Mouse (Mus musculus): Measurements from ENCODE around the gene Fcmr.
A peak's percentile ranks its signal among the peaks of the same experiment; 100 is the strongest.

Fcmr gene

DNA sequence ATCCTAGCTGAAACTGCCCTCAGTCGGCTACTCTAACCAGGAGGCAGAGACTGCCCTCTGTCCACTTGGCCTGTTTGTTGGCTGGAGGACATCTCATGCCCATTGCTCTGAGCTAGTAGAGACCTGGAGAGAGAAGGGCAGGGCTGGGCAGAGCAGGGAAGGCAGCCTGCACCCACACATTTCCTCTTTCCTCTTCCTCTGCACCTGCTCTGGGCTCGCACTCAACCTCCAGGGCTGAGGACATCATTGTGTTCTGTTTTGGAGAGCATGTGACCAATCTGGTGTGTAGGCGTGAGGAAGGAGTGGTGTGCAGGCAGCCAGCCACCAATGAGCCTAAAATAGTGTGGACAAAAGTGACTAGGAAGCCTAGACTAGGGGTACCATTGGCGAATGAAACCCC is 1.2 kb upstream of the Fcmr start:
- DNase-seq: peak; percentile 51

DNA sequence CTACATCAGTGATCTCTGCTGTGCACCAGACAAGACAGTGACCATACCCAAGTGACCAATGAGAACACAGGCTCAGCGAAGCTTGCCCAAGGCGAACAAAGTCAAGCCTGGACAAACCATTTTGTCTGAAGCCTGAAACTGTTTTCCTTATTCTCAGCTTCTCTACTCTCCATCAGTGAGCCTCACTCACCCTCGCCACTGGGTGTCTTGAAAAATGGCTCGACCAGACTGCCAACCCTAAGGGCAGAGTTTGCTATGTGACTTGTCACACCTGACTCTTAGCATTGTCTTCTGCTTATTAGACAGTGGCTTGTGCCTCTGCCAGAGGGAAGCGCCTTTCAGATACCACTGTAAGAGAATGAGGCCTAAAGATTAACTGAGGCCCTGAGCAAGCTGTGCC is 728 bp upstream of the Fcmr start:
- DNase-seq: no peak

DNA sequence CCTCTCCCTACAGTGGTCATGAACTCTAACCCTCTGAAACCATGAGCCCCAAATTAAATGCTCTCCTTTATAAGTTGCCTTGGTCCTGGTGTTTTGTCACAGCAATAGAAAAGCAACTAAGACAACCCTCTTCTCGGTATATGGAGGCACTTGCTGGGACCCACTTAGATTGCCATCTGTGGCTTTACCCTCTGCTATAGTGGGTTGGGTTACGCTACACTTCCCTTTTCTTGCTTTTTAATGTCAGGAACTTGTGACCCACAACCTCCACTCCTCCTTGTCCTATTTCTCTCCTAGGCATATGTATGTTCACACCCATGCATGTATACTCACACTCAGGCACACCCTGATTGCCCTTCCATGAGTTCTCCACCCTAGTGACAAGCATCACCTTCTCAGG is 7.4 kb downstream of the Fcmr start:
- DNase-seq: no peak

DNA sequence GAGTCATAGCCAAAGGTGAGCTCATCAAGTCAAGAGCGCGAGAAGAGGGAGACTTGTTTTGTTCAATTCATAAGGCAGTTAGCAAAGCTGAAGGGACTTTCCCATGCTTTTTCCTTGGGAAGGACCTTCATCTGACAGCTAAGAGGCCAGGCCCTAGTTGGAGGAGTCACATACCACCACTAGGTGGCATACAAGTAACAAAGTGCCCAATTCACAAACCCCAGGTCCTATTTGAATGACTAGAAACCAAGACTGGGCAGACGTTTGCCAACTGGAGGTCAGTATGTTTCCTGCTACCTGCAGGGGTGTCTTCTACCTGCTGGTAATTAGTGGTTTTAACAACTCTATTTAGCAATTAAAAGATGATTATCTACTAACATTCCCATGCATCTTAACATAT is 9.7 kb downstream of the Fcmr start:
- DNase-seq: peak; percentile 25

DNA sequence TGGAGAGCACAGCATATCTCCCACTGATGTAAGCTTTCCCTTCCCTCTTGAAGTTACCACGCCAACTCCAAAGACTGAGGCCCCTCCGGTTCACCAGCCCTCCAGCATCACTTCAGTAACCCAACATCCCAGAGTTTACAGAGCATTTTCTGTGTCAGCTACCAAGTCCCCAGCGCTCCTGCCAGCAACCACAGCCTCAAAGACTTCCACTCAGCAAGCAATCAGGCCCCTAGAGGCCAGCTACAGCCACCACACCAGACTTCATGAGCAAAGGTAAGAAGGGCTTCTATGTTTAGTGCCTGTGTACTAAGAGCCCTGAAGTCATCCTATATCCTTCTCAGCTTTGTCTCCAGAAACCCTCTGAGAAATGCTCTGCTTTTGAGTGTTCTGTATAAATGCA is 10.4 kb downstream of the Fcmr start:
- DNase-seq: no peak

DNA sequence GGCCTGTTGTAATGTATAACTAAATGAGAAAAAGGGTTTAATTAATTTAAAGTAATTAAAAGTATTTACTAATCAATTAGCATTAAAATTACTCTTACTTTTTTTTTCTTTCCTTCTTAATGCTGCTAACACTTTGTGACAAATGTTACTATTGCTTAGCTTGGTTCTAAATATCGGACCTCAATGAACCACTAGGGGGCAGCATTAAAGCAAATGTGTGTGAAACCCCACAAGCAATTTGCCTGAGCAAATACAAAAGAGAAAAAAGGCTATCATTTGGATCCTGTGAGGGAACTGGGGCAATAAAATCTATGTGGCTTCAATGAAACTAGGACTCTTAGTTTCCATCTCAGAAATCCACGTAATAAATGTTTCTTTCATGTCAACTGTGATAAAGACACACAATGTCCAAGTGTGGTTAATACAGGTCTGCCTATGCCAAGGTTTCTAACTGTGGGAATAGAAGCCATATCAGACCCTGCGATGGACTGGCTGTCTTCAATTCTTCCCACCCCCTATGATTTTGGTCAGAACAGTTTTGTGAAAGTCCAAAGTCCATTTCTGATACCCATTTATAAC is 11.6 kb downstream of the Fcmr start:
- DNase-seq: peak; percentile 40

DNA sequence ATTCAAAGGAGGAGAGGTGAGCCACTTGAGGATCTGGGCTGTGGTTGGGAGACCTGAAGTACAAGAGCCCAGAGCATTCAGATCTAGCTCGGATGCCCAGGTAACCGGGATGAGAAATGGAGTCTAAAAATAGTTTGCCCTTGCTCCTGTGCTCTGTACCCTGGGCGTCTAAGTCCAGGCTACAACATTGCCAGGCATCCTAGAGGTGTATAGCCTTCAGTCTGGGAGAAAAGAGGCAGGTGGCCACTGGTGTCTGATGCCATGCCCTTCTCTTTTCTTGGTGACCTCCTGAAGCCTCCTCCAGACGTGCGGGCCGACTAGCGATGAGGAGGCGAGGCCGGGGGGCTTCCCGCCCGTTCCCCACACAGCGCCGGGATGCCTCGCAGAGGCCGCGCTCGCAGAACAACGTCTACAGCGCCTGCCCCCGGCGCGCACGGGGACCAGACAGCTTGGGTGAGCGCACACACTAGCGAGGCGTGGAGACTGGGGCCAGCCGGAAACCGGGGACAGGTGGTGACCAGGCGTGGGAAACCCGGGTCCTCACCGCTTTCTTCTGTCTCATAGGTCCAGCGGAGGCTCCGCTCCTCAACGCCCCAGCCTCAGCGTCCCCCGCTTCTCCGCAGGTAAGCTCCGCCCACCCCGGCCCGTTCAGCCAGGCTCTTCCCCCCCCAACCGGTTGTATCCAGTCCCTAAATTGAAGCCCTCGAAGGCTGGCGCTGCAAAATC is 12.6 kb downstream of the Fcmr start:
- DNase-seq: peak; percentile 72

DNA sequence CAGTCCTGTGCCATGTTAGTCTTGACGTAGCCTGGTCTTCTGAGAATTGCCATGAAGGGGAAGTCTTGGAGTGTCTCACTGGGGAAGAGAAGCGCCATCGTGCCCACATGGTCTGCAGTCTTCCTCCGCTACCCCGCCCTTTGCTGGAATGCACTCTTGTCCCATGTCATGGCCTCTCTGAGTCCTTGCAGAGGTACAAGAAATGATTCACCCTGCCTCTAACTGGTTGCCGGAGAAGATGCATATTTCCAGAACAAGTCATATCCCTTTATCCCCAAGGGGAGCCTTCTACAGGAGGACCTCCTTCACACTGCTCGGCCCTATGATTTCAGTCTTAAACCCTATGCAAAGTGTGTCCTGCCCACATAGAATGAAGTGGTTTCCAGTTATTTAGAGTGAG is 14.5 kb downstream of the Fcmr start:
- DNase-seq: no peak

DNA sequence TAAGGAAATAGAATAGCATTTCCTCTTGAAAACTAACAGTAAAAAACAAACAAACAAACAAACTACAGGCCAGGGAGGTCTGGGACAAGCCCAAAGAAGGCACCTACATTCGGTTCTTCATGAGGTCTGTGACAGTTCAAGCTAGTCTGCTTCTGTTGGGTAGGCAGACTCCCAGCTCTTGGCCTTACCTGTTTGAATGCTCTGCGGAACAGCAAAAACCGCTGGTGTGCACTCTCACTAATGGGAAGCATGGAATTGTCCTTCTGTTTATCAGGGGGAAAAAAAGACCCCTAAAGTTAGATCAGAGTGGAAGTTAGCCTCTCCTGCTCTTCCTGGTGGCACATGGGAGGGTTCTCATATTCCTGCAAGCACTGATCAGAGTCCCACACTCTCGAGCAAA is 17.7 kb downstream of the Fcmr start:
- no peak for DNase-seq

DNA sequence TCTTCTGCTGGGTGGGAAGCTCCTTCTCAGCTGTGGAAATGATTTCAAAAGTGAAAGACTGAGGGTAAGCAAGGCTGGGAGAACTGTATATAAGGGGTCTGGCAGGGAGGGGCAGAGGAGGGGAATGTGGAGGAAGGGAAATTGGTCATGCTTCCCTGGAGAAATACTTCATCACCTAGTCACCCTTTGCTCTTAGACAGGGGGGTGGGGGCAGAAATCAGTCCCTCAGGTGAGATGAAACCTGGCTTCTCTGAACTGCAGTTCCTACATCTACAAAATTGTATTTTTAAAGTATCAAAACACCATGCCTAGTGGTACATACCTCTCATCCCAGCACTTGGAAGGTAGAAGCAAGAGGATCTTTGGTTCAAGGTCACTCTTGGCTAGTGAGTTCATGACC is 21.9 kb downstream of the Fcmr start, which contains the start of gene Il24:
TSS of gene Il24 (minus strand) at position 101 of the 400 bp plus-strand sequence.
- no peak for DNase-seq

DNA sequence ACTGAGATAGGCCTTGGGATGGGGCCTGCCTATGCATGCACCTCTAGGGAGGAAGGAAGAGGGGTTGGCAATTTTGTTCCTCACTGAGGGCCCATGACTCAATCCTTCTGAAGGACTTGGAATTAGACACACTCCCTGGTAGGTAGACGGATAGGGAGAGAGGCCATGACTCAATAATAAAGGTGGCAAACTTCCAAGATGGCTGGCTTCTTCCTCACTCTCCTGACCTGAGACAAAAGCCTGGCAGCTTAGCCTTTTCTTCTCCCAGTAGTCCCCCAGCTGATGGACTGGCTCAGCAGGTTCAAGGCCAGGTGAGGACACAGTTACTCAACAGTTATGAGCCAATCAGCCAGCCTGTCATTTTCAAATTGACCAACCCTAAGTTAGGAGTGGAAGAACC is 27.0 kb downstream of the Fcmr start:
- no peak for DNase-seq

DNA sequence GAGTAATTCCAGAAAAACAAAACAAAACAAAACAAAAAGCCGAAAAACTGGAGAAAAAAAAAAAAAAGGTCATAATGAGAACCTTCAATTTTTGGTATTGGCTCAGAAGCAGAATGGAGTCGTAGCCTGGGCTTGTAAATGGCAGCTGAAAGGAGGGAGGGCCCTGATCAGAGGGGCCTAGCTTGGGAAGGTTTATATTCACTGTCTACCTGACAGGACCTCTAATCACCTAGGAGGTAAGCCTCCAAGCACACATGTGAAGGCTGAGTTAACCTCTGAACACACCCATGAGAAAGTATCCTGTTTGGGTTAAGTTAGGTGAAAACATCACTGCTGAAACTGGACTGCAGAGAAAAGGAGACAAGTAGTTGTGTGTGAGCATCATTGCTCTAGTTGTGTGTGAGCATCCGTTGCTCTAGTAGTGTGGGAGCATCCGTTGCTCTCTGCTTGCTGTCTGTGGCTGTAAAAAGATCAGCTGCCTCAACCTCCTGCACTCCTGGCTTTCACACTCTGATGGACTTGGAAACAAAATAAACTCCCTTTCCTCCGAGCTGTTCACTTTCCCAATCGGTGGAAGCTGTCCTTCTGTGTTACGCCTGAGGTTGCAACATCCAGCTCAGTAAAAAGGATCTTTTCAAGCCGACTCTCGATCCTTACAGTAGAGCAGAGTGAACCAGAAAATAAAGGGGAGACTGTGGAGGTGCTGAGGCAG is 28.0 kb downstream of the Fcmr start:
- no peak for DNase-seq

DNA sequence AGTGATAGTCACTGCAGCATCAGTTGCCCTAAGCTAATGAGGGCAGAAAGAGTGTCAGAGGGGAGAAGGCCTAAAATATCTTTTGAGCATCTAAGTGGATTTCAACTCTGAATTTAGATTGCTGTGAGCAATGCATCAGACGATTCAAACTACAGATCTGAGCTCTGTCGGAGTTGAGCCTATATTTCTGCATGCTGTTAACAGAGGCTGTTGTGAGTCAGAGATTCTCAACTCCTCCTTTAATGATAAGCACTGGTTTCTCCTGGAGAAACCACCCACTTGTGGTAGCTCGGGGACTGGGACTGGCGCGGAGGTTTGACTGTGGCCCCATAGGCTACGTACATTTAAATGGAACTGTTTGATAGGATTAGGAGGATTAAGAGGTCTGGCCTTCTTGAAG is 29.0 kb downstream of the Fcmr start:
- DNase-seq: no peak

DNA sequence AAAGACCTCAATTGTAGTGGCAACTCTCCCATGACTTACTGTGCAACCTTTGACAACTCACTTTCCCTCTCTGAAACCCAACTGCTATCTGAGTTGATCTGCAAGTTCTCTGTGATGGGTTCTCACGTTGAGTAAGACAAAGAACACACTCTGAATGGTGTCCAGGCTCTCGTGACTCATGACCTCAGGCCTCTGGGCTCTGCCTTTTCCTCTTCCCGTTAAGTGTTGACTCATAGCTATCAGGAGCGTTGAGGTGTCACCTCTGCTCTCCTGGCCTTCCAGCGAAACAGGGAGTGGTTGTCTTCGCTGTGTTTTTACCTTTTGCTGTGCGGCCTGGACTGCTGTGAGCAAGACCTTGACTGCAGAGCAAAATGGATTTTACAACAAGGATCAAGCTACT is 37.0 kb downstream of the Fcmr start:
- DNase-seq: no peak

DNA sequence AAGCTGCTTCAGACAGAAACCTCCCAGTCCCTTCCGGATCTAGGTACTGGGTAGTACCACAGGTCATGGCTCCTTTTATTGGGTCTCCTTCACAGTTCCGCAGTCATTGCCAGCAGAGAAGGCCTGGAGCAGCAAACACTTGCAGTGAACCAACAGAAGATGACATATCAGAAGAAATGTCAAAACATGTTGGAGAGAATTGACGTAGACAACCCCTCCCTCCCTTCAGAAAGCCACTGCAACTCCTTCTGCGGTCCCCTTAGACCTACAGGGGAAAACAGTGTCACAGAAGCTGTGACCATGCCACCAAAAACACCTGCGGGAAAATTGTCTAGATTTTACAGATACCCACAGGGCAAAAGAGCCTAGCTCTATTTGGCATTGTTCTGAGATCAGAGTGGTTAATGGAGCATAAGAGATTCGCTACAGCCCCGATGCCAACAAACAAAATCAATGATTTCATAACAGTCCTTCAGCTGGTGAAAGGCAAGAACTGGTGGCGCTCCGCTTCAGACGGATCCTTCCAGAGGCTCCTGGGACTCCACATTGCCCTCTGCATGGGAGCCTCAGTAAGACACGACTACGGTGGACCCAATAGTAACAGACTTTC is 46.0 kb downstream of the Fcmr start, which contains the start of gene Il20:
TSS of gene Il20 (minus strand) at position 51 of the 610 bp plus-strand sequence.
- no peak for DNase-seq

DNA sequence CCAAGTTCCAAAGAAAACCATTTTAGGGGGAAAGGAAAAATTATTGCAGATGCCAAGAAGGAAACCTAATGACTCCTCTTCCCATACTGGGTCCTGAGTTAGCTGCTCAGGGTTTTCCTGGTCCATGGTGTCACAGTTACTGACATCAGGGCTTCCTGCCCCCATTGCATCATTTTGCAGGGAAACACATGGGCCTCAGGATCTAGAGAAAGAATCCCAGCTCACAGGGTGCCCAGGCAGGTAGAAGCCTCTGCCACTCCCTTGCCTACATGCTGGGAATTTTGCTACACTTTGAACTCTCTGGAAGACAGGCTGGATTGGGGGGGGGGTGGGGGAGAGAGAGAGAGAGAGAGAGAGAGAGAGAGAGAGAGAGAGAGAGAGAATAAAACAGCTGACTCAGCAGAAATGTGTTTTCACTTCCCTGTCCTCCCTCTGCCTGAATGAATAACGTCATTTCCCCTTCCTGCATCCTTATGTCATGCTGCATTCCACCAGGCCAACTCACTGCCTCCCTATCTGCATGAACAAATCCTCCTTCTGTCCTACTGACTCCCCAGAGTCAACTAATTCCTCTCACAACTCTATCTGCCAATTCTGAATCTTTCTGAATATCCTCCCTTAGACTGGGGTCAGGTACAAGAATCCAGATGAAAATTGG is 53.0 kb downstream of the Fcmr start:
- DNase-seq: no peak

DNA sequence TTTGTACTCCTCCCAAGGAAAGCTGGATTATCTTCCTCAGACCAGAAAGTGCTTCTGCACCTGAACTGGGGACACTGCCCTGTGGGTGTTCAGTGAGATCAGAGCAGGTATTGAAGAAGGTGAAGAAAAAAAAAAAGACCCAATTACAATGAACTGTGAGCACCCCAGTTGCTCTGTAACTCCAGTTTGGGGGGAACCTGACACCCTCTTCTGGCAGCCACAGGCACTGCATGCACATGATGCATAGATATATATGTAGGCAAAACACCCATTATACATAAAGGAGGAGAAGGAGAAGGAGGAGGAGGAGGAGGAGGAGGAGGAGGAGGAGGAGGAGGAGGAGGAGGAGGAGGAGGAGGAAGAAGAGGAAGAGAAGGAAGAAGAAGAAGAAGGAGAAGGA is 61.0 kb downstream of the Fcmr start:
- peak; percentile 73 for DNase-seq
